Mouse (Mus musculus) liver, embryonic 13.5 days (tissue): Measurements from ENCODE around the gene Ank3. TPM values are rescaled to one million over a fixed set of nuclear protein-coding genes. Genes with fewer than 3 reads are reported as not detected.
"Not testable (repeated sequence)": the region's sequence is repeated elsewhere in the genome, so short reads cannot be mapped to it uniquely, and the experiment has no call there.

Experiments used
- ATAC-seq: fragments of 200-750 bp; cut with Nextera tagmentation; 2 replicates; pipeline ENCODE4 v1.8.0; 2017; ENCODE audit warnings: low read depth, mild to moderate bottlenecking, moderate number of reproducible peaks, moderate library complexity
- DNase-seq: peaks from one replicate; pipeline ENCODE4 v3.0.0; 2022
- H3K27ac ChIP-seq: fragments of 300-500 bp; sonication (generic); 2 replicates; pipeline ENCODE4 v1.5.1; 2015; ENCODE audit warnings: moderate library complexity, mild to moderate bottlenecking, inconsistent platforms
- H3K27me3 ChIP-seq: fragments of 300-500 bp; sonication (generic); 2 replicates; pipeline ENCODE4 v1.6.1; 2015; ENCODE audit warnings: mild to moderate bottlenecking, inconsistent platforms
- H3K36me3 ChIP-seq: fragments of 300-500 bp; sonication (generic); 2 replicates; pipeline ENCODE4 v1.6.1; 2015; ENCODE audit warnings: mild to moderate bottlenecking, inconsistent platforms
- H3K4me1 ChIP-seq: fragments of 300-500 bp; sonication (generic); replicated peaks from 2 replicates; pipeline ENCODE4 v1.6.1; 2015; ENCODE audit warnings: inconsistent platforms
- H3K4me2 ChIP-seq: fragments of 300-500 bp; sonication (generic); 2 replicates; pipeline ENCODE4 v1.6.1; 2015; ENCODE audit warnings: inconsistent platforms, mild to moderate bottlenecking, moderate library complexity
- H3K4me3 ChIP-seq: fragments of 300-500 bp; sonication (generic); replicated peaks from 2 replicates; pipeline ENCODE4 v1.5.1; 2015; ENCODE audit warnings: mild to moderate bottlenecking, inconsistent platforms
- H3K9ac ChIP-seq: fragments of 300-500 bp; sonication (generic); 2 replicates; pipeline ENCODE4 v1.6.1; 2015; ENCODE audit warnings: mild to moderate bottlenecking, inconsistent platforms
- H3K9me3 ChIP-seq: fragments of 300-500 bp; sonication (generic); replicated peaks from 2 replicates; pipeline ENCODE4 v1.6.1; 2016; ENCODE audit warnings: inconsistent platforms
- WGBS: fragments of 180-500 bp; shearing (Covaris S2); methylation state at CpG from one replicate; pipeline ENCODE4 v1.1.7; 2015; ENCODE audit not compliant: insufficient replicate concordance; 5-methylcytosine and 5-hydroxymethylcytosine counted together
- polyA plus RNA-seq: library from polyadenylated mRNA; unstranded; fragments of >200 nt; fragmentation: Nextera tagmentation; extraction: Ambion mirVana; gene quantifications from 2 replicates; pipeline ENCODE4 v1.2.1, GENCODE M21; 2015

The Ank3 gene
- polyA plus RNA-seq, result 5.6 and 7.0 TPM in 2 replicates

DNA sequence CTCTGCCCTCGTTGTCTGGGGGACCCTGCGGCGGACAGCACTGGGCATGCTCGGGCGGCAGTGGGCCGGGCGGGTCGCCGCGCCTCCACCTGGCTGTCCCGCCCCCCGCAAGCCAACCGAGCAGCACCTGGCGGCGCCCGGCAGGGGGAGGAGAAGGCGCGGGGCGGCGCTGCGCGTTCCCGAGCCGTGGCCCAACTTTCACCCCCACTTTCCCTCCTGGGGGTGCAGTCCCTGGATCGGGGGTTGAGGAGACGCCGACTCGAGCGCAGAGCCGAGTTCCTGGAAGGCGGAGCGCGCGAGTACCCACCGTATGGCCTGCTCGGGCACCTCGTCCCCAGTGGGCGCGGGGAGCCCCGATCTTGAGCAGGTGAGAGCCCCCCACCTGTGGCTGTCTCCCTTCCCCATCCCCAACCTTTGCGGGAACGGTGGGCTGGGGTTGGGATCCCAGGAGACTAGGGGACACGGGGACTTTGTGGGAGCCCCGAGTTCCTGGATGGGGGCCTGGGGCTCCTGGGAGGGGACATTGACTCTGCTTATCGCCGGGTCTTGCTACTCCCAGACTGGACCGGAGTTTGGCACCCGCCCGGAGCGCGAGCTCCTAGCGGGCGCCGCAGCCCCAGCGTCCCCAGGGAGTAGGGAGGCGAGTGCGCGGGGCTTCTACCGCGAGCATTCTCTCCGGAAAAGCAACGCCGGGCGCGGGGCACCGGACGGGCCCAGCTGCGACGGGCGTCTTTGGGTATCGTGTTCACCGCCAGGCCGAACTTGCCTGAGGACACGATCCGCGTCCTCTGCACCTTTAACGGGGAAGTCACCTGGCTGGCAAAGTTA lies at the start of gene Ank3:
Gene Ank3, plus strand, starts transcription at position 11 of the 828 bp plus-strand sequence.
- H3K36me3 ChIP-seq, result no peaks in the 10 kb centered on the region
- WGBS, result 2% methylated on average over 71 of the region's 77 CpGs
- no peak for DNase-seq
- peak within 1 kb of the TSS; percentile 72 for H3K4me2 ChIP-seq
- H3K27me3 ChIP-seq, result peaks cover 49% of the 10 kb centered on the region
- H3K9me3 ChIP-seq, result no peaks in the 10 kb centered on the region
- peak within 1 kb of the TSS; percentile 36; the same call in 1 of the 2 replicates for H3K9ac ChIP-seq
- peak within 1 kb of the TSS; percentile 57 for H3K4me3 ChIP-seq
- no peak within 1 kb of the TSS for H3K27ac ChIP-seq
- ATAC-seq, result no peak
- H3K4me1 ChIP-seq, result peaks cover 3% of the 10 kb centered on the region; the same call in 1 of the 2 replicates

DNA sequence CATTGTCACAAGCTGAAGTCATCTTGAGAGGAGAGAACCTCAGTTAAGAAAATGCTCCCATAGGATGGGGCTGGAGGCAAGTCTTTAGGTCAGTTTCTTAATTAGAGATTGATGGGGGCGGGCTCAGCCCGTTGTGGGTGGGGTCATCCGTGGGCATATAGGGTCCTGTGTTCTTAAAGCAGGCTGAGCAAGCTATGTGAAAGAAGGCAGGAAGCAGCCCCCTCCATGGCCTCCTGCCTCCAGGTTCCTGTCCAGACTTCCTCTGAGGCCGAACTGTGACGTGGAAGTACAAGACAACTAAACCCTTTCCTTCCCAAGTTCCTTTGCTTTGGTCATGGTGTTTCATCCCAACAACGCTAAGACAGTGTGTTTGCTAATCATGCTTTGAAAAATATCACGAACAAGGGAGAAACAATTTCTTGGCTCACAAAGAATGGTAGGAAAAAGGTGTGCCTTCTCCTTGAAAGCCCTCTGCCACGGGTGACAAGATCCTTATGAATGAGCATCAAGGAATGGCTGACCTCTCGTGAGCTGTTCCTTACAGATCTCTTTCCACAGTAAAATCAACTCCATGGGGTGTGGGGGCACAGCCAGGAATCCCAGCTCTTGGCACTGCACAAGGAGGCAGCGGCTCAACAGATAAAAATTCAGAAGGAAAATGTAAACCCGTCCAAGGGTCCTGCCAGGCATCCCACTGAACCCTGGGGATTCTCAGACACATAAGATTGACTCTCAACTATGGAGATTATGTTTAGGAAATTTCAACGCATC lies 47.3 kb upstream of the Ank3 start:
- Histone ChIP-seq H3K9me3 (no peaks in the 10 kb centered on the region), H3K4me2 (peak overlapping the region; percentile 89), H3K4me3 (peak overlapping the region; percentile 97), H3K27me3 (no peaks in the 10 kb centered on the region), H3K36me3 (peaks cover 49% of the 10 kb centered on the region), H3K9ac (peak overlapping the region; percentile 99), H3K4me1 (peaks cover 53% of the 10 kb centered on the region), H3K27ac (peak overlapping the region; percentile 89)
- WGBS, result 7% methylated on average over 12 of the region's 12 CpGs
- ATAC-seq (no peak), DNase-seq (no peak)

- Histone ChIP-seq H3K27me3 (no peaks in the 10 kb centered on the region), H3K27ac (peak overlapping the region; percentile 89), H3K4me2 (peak overlapping the region; percentile 89), H3K36me3 (peaks cover 44% of the 10 kb centered on the region), H3K9me3 (no peaks in the 10 kb centered on the region), H3K9ac (peak overlapping the region; percentile 99), H3K4me1 (peaks cover 49% of the 10 kb centered on the region), H3K4me3 (peak overlapping the region; percentile 97)
- no peak for ATAC-seq
- WGBS, result under 1% methylated on average over 11 of the region's 11 CpGs
- DNase-seq, result no peak
Observed at GRCm38 (mm10) chr10:69351842-69352211, 46.7 kb upstream of the Ank3 start.

GRCm38 (mm10) chr10:69352212-69353085 lies 46.1 kb upstream of the Ank3 start, which contains the start of gene Cdk1:
Gene Cdk1 (minus strand): TSS chr10:69352938.
- Histone ChIP-seq H3K36me3 (peaks cover 37% of the 10 kb centered on the region), H3K27me3 (no peaks in the 10 kb centered on the region), H3K27ac (peak within 1 kb of the TSS; percentile 89), H3K4me3 (peak within 1 kb of the TSS; percentile 97), H3K4me2 (peak within 1 kb of the TSS; percentile 89), H3K9me3 (no peaks in the 10 kb centered on the region; the same call in 1 of the 2 replicates), H3K4me1 (peaks cover 43% of the 10 kb centered on the region), H3K9ac (peak within 1 kb of the TSS; percentile 99)
- peak; percentile 95 for DNase-seq
- ATAC-seq, result peak; percentile 93
- WGBS, result under 1% methylated on average over 51 of the region's 51 CpGs

GRCm38 (mm10) chr10:69353086-69353479 lies 45.5 kb upstream of the Ank3 start:
- H3K9ac ChIP-seq, result peak overlapping the region; percentile 61

DNA sequence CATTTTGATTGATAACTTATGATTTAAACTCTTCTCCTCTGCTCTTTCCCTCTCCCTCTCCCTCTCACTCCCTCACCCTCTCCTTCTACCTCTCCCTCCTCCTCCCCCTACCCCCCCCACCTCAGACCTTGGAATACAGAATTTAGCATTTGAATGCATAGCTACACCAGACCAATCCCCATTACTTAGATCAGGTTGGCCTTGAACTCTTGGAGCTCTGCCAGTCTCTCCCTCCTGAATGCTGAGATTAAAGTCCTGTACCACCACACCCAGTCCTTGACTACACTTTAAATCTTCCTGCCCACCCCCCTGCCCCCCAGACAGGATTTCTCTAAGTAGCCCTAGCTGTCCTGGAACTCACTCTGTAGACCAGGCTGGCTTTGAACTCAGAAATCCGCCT lies 38.9 kb upstream of the Ank3 start:
- no peaks in the 10 kb centered on the region for H3K4me1 ChIP-seq
- H3K4me3 ChIP-seq, result no peak overlapping the region
- H3K36me3 ChIP-seq, result no peaks in the 10 kb centered on the region
- DNase-seq (no peak), ATAC-seq (no peak)
- H3K27me3 ChIP-seq, result no peaks in the 10 kb centered on the region
- no peak overlapping the region for H3K4me2 ChIP-seq
- H3K27ac ChIP-seq, result no peak overlapping the region
- H3K9ac ChIP-seq, result no peak overlapping the region
- no peaks in the 10 kb centered on the region; the same call in 1 of the 2 replicates for H3K9me3 ChIP-seq
- 50% methylated on average over 1 of the region's 1 CpGs for WGBS

More at GRCm38 (mm10) chr10:69353086-69353479, 45.5 kb upstream of the Ank3 start:
- peak overlapping the region; percentile 89 for H3K4me2 ChIP-seq
- peak; percentile 58 for ATAC-seq
- H3K27me3 ChIP-seq, DNase-seq, H3K9me3 ChIP-seq: not testable (repeated sequence)
- peak overlapping the region; percentile 89 for H3K27ac ChIP-seq
- peak overlapping the region; percentile 97 for H3K4me3 ChIP-seq
- peaks cover 36% of the 10 kb centered on the region for H3K4me1 ChIP-seq
- 12% methylated on average over 5 of the region's 5 CpGs for WGBS
- H3K36me3 ChIP-seq, result peaks cover 31% of the 10 kb centered on the region

GRCm38 (mm10) chr10:69366208-69366607 lies 32.4 kb upstream of the Ank3 start:
- no peaks in the 10 kb centered on the region for H3K27me3 ChIP-seq
- no peak for ATAC-seq
- no peak overlapping the region for H3K4me2 ChIP-seq
- no peak overlapping the region for H3K9ac ChIP-seq
- no peaks in the 10 kb centered on the region for H3K4me1 ChIP-seq
- no peaks in the 10 kb centered on the region for H3K9me3 ChIP-seq
- H3K36me3 ChIP-seq, result no peaks in the 10 kb centered on the region
- no peak for DNase-seq
- WGBS, result 74% methylated on average over 11 of the region's 11 CpGs
- H3K4me3 ChIP-seq, result no peak overlapping the region
- H3K27ac ChIP-seq, result no peak overlapping the region

- Histone ChIP-seq H3K27me3 (no peaks in the 10 kb centered on the region), H3K9me3 (no peaks in the 10 kb centered on the region), H3K4me2 (no peak overlapping the region), H3K36me3 (no peaks in the 10 kb centered on the region), H3K27ac (no peak overlapping the region), H3K4me3 (no peak overlapping the region), H3K9ac (no peak overlapping the region), H3K4me1 (no peaks in the 10 kb centered on the region)
- DNase-seq (no peak), ATAC-seq (no peak)
- 72% methylated on average over 13 of the region's 13 CpGs for WGBS
Observed at GRCm38 (mm10) chr10:69366877-69367387, 31.6 kb upstream of the Ank3 start.

GRCm38 (mm10) chr10:69369321-69369720 lies 29.3 kb upstream of the Ank3 start:
- 64% methylated on average over 6 of the region's 6 CpGs for WGBS

GRCm38 (mm10) chr10:69371441-69371840 lies 27.1 kb upstream of the Ank3 start:
- no peaks in the 10 kb centered on the region for H3K27me3 ChIP-seq
- H3K4me1 ChIP-seq, result no peaks in the 10 kb centered on the region
- H3K4me3 ChIP-seq, result no peak overlapping the region
- H3K36me3 ChIP-seq, result no peaks in the 10 kb centered on the region
- no peaks in the 10 kb centered on the region for H3K9me3 ChIP-seq
- no peak for DNase-seq
- H3K27ac ChIP-seq, result no peak overlapping the region
- no peak overlapping the region for H3K9ac ChIP-seq
- WGBS, result 16% methylated on average over 10 of the region's 10 CpGs
- no peak overlapping the region for H3K4me2 ChIP-seq
- ATAC-seq, result no peak

More at GRCm38 (mm10) chr10:69369321-69369720, 29.3 kb upstream of the Ank3 start:
- Histone ChIP-seq H3K4me1 (no peaks in the 10 kb centered on the region), H3K9me3 (no peaks in the 10 kb centered on the region), H3K27me3 (no peaks in the 10 kb centered on the region), H3K4me2 (no peak overlapping the region), H3K9ac (no peak overlapping the region), H3K27ac (no peak overlapping the region), H3K4me3 (no peak overlapping the region), H3K36me3 (no peaks in the 10 kb centered on the region)
- ATAC-seq (no peak), DNase-seq (no peak)
